Mouse (Mus musculus) induced T-regulatory cell, adult 2 months (primary cell): ENCODE data around the gene Asic2.

Experiments used
- DNase-seq: peaks from one replicate; pipeline ENCODE4 v3.0.0-alpha.2; 2012; ENCODE audit warnings: low read depth

The Asic2 gene

GRCm38 (mm10) chr11:81602971-81603370 lies 365.3 kb downstream of the Asic2 start:
- no peak for DNase-seq

- no peak for DNase-seq
Measured at GRCm38 (mm10) chr11:81601736-81602135, 366.5 kb downstream of the Asic2 start.

GRCm38 (mm10) chr11:81597601-81598000 lies 370.7 kb downstream of the Asic2 start:
- DNase-seq, result no peak

- no peak for DNase-seq
Measured at GRCm38 (mm10) chr11:81595235-81595634, 373.0 kb downstream of the Asic2 start.

DNA sequence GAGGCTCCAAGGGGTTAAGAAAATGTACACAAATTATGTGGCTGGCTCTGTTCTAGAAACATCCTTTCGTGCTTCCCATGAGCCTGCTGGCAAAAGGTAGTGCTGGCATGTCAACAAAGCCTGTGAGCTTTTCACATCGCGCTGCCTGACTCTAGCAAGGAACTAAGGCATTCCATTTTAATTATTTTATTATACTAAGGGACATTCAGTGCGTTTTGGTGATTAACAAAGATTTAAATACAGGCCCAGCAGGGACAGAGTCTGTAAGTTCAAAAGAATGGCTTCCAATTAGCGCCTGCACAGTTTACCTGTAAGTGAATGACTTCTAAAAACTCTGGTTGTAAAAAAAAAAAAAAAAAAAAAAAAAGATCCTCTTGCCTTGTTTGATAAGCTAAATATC lies 375.5 kb downstream of the Asic2 start:
- no peak for DNase-seq

- DNase-seq, result no peak
Measured at GRCm38 (mm10) chr11:81590911-81591310, 377.3 kb downstream of the Asic2 start.

DNA sequence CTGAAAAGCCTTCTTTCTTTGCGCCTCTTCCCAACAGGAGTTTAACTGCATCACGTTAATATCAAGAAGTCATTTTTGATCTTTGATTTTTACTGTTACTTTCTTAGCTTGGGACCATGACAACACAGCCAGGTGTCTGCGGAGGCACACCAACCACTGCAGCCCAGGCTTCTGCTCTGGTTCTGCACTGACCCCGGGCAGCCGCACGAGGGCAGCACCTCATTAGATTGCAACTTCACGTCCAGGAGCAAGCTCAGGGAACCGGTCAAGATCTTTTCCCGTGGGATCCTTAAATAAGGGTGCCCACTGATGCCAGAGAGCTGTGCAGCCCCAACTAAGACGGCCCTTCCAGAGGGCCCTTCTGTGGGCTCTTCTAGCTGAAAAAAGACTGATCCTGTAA lies 379.6 kb downstream of the Asic2 start:
- DNase-seq, result peak; percentile 22

- no peak for DNase-seq
Measured at GRCm38 (mm10) chr11:81587942-81588341, 380.3 kb downstream of the Asic2 start.

GRCm38 (mm10) chr11:81587114-81587513 lies 381.1 kb downstream of the Asic2 start:
- DNase-seq, result no peak

DNA sequence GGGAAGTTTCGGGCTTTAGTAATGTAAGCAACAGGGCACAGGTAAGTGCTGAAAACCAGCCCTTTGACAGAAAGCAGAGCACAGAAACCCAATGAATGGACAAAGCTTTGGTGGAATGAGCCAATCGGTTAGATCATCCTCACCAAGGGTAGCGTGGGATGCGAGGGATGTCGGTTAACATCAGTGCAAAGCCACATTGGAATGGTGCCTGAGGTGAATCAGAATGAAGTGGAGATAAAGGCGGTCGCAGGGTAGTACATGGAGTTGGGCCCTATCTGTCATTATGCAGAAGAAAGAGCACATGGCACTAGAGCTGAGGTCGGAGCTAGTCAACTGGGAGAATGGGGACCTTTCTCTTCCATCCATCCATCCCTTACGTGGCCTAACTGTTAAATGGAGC lies 383.8 kb downstream of the Asic2 start:
- no peak for DNase-seq

- no peak for DNase-seq
Measured at GRCm38 (mm10) chr11:81583195-81583594, 385.1 kb downstream of the Asic2 start.

GRCm38 (mm10) chr11:81582161-81582560 lies 386.1 kb downstream of the Asic2 start:
- DNase-seq, result no peak

GRCm38 (mm10) chr11:81579753-81580152 lies 388.5 kb downstream of the Asic2 start:
- no peak for DNase-seq

DNA sequence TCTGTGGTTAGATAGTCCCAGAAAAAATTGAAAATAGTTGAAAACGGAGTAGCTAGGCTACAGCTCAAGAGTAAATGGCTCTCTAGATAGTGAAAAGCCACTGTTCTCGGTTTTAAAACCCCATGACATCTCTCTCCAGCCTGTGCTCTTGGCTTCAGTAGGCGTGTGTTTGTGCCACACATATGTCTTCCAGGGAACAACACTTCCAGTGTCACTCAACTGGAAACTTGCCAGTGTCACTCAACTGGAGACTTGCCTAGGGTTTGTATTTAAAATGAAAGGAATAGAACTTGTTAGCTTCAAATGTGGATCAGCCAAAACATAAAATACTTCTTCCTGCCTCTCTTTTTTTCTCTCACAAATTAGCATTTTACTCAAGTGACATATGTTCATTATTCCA lies 397.9 kb downstream of the Asic2 start:
- no peak for DNase-seq

DNA sequence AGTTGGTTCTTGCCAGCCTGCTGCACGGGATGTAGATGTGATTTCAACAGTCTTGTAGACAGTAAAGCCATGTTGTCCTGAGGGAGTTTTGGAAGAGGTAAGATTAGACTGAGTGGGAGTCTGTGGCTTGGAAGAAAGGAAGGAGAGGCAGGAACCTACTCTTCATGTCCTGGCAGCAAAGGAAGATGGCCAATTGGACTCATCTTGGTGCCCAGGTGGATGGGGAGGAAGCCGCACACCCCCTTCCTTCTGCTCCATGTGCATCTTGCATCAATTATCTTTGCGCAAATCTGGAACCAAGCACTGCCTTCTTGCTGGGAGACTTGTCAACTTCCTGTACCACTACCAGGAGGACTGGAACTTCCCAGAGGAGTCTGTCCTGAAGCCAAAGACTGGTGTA lies 403.4 kb downstream of the Asic2 start:
- no peak for DNase-seq

- no peak for DNase-seq
Measured at GRCm38 (mm10) chr11:81560374-81560773, 407.9 kb downstream of the Asic2 start.

- no peak for DNase-seq
Measured at GRCm38 (mm10) chr11:81543189-81543588, 425.1 kb downstream of the Asic2 start.

DNA sequence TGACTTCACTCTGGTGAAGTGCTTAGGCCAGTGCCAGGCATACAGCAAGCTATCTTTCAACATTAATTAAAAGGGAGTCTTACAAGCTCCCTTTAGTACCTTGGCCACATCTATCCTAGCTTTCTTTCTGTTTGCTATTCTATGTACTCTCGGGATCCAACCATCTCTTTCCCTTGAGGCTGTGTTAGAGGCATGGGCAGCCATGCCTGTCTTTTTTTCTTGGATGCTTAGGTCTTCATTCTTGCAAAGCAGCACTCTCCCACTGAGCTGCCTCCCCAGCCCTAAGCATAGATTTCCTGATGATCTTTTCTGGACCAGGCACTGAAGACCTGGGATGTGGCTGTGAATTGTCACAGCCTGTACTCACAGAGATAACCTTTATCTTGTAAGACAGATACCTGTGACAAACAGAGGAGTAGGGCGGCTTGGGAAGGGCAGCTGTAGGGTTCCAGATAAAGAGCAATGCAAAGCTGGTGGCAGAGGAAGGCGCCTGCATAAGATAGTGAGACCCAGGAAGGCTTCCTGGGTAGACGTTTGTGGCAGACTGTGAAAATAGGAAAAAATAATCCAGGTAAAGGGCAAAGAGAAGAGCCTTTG lies 433.0 kb downstream of the Asic2 start:
- no peak for DNase-seq

DNA sequence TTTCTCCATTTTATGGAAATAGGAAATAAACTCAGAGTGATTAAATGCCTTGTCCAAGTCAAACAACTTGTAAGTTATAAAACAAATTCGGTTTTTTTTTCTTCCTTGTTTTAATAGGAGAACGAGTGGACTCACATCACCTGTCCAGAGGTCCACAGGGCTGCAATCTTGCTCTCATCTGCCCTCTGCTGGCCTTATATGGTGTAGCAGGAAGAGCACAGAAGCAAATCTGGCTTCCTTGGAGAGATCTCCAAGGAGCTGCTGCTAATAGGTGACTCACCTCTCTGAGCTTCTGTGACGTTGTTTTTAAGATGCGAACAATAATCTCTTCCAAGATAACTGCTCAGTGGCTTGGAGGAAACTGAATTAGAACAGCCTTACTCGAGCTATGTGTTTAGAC lies 433.6 kb downstream of the Asic2 start:
- DNase-seq, result peak; percentile 24

DNA sequence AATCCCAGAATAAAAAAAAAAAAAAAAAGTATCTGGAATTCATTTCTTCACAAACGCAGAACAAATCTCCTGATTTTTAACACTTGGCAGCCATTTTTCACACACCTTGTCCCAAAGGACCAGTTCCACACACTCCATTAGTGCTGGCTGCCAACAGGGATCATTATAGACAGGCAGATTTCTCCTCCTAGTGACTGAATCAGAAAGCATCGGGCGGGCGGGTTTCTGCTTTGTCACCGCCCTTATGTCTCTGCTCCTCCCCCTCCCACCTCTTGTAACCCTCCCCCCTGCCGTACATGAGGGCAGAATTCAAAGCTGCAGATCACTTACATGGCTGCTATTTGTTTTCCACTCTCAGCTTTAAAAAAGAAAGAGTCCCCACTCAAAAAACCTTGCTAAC lies 436.4 kb downstream of the Asic2 start:
- DNase-seq, result no peak

- DNase-seq, result no peak
Measured at GRCm38 (mm10) chr11:81522927-81523326, 445.3 kb downstream of the Asic2 start.

DNA sequence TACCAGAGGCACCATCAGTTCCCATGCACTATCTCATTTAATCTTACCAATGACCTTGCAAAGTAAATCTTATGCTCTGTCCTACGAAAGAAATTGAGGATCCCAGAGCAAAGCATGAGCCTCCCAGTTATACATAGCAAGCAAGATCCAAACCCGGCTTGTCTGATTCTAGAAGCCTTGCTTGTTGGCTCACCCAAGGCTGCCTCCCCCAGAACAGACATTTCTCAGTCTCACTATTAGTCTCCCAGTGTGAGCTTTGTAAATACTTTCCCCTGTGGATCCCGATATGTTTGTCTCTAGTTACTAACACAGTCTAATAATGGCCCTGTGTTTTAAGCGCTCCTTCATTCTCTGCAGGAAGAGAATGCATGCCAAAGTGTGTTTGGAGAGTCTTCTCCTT lies 446.4 kb downstream of the Asic2 start:
- DNase-seq, result no peak

- DNase-seq, result no peak
Measured at GRCm38 (mm10) chr11:81518001-81518955, 450.0 kb downstream of the Asic2 start.

GRCm38 (mm10) chr11:81515754-81516153 lies 452.5 kb downstream of the Asic2 start:
- no peak for DNase-seq
